Mouse (Mus musculus) c-Kit-positive CD71-positive TER-119-negative erythroid progenitor cells, embryonic 14.5 days (primary cell): ENCODE measurements around the gene Olfr1113.
"Not testable (repeated sequence)": the region's sequence is repeated elsewhere in the genome, so short reads cannot be mapped to it uniquely, and the experiment has no call there.

Experiments
- DNase-seq: peaks from one replicate; pipeline ENCODE4 v3.0.0-alpha.2; 2013; ENCODE audit warnings: low read depth

Gene Olfr1113

GRCm38 (mm10) chr2:87208670-87209069 is at the start of gene Olfr1113:
Gene Olfr1113 (plus strand): TSS chr2:87208970.
- DNase-seq: no peak

- DNase-seq: not testable (repeated sequence)
These were observed 41.0 kb upstream of the Olfr1113 start for GRCm38 (mm10) chr2:87167731-87168130.

GRCm38 (mm10) chr2:87187498-87187897 is 21.3 kb upstream of the Olfr1113 start, which contains the start of gene Olfr1112:
Gene Olfr1112 (plus strand): TSS chr2:87187798.
- DNase-seq: no peak

- no peak for DNase-seq
These were observed 38.9 kb downstream of the Olfr1113 start, which contains the start of gene Olfr1115 for GRCm38 (mm10) chr2:87247713-87248112. Gene Olfr1115 (plus strand): TSS chr2:87248013.
